Mouse (Mus musculus): Measurements from ENCODE around the gene Ccdc186.
"Not testable (repeated sequence)": the region's sequence is repeated elsewhere in the genome, so short reads cannot be mapped to it uniquely, and the experiment has no call there.

Ccdc186 gene

GRCm38 (mm10) chr19:56758311-56758710, 63.7 kb downstream of the Ccdc186 start:
- no peak for DNase-seq (ENCODE audit: low read depth, low spot score)

DNA sequence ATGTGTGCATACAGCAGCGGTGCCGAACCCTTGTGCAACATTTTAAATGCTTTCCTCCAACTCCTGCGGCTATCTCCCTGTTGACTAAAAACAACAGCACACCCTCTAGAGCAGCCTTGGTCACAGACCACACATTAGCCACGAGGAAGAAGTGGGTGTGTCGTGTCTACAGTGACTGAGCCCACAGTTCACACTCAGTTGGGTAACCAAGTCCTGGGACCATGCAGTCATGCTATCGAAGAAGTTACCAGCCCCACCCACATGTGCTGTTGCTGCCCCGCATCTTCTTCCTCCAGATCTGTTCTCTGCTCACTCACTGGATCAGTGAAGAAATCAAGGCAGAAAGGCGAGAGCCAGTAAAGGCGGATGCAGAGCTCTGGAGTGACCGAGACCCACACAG, 65.6 kb downstream of the Ccdc186 start:
- no peak for DNase-seq (ENCODE audit: low read depth, low spot score)

DNA sequence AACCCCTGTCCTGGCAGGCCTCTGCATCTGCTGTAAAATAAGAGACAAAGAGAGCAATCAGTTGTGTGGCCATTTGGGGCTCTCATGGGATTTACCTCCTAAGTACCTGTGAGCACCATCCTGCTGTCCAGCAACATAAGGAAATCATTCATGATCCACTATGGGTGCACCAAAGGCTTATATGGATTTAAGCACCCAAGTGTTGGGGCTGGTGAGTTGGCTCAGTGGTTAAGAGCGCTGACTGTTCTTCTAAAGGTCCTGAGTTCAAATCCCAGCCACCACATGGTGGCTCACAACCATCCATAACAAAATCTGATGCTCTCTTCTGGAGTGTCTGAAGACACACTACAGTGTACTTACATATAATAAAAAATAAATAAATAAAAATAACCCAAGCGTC, 67.5 kb downstream of the Ccdc186 start:
- not testable (repeated sequence) for DNase-seq (ENCODE audit: low read depth, low spot score)

- no peak for DNase-seq (ENCODE audit: low read depth, low spot score)
Observed at GRCm38 (mm10) chr19:56750709-56751108, 71.3 kb downstream of the Ccdc186 start.

DNA sequence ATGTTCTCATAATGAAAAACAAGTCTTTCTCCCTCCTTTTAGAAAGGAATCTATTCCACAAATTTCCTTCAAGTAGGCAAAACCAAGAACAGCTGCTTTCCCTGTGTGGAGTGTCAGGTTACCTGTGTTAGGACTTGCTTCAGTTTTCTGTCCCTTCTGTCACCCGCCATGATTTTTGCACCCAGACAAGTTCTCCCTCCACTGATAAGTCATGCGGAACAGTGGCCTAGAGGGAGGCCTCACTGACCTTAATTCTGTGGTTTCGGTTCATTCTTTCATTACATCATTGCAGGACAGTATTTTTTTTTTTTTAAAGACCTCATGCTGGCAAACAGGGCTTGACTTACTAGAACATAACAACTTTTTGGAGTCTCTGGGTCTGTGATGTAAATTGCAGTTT, 72.6 kb downstream of the Ccdc186 start:
- DNase-seq (ENCODE audit: low read depth, low spot score) = no peak

GRCm38 (mm10) chr19:56747878-56748277, 74.1 kb downstream of the Ccdc186 start:
- DNase-seq (ENCODE audit: low read depth, low spot score) = peak; percentile 49

- no peak for DNase-seq (ENCODE audit: low read depth, low spot score)
Observed at GRCm38 (mm10) chr19:56746618-56747017, 75.4 kb downstream of the Ccdc186 start.

GRCm38 (mm10) chr19:56745528-56745927, 76.5 kb downstream of the Ccdc186 start:
- no peak for DNase-seq (ENCODE audit: low read depth, low spot score)

DNA sequence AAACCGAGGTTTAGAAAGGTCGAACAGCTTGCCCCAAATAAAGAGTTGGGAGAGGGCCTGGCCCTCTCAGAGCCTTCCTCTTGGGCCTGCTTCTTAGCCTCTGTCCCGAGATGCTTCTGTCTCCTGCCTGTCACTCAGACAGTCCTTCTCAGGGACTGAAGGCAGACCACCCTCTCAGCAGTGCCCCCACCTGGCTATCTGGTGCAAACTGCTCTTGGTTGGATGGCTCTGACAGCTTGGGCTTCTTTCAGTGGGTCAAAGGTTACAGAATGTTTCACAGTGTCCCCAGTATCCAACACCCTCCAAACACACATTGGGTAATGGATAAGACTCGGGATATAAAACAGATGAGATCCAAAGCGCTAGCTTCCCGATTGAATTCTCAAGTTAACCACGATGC, 76.9 kb downstream of the Ccdc186 start:
- no peak for DNase-seq (ENCODE audit: low read depth, low spot score)
